Mouse (Mus musculus): ENCODE measurements around the gene Ugt2b1.

GRCm38 (mm10) chr5:86906758-86907157 lies 19.6 kb downstream of the Ugt2b1 start, which contains the start of gene Ugt2b34:
- TF ChIP-seq EP300 (IDR thresholded peaks at IDR 0.05; ENCODE audit: low read depth): no peak
- no peak for TF ChIP-seq CTCF (IDR thresholded peaks at IDR 0.05; ENCODE audit: low read depth)
